Mouse (Mus musculus): ENCODE results near the gene Fam98c. TPM values are rescaled to one million over a fixed set of nuclear protein-coding genes. Genes with fewer than 3 reads are reported as not detected.
"Not testable (repeated sequence)": the region's sequence is repeated elsewhere in the genome, so short reads cannot be mapped to it uniquely, and the experiment has no call there.

The Fam98c gene
- total RNA-seq (2021) = 10 to 100 TPM; 10.2 to 11.5 TPM
- long read RNA-seq, experiment 1, transcript Fam98c-202 (7 exons, 1,359 nt) = minor isoform, 6 of 33 reads
- long read RNA-seq, experiment 1, transcript Fam98c-209 (8 exons, 1,293 nt) = major isoform, 13 of 33 reads
- long read RNA-seq, experiment 1, transcript Fam98c-206 (7 exons, 2,169 nt) = minor isoform, 5 of 33 reads
- long read RNA-seq, experiment 1, partial matches to known transcripts = 5 of 33 reads
- long read RNA-seq, experiment 1, other reads (novel, unspliced or antisense) = 4 of 33 reads
- long read RNA-seq, experiment 2, transcript Fam98c-209 (8 exons, 1,293 nt) = major isoform, 12 of 25 reads
- long read RNA-seq, experiment 2, partial matches to known transcripts = 4 of 25 reads
- long read RNA-seq, experiment 2, other reads (novel, unspliced or antisense) = 5 of 25 reads

DNA sequence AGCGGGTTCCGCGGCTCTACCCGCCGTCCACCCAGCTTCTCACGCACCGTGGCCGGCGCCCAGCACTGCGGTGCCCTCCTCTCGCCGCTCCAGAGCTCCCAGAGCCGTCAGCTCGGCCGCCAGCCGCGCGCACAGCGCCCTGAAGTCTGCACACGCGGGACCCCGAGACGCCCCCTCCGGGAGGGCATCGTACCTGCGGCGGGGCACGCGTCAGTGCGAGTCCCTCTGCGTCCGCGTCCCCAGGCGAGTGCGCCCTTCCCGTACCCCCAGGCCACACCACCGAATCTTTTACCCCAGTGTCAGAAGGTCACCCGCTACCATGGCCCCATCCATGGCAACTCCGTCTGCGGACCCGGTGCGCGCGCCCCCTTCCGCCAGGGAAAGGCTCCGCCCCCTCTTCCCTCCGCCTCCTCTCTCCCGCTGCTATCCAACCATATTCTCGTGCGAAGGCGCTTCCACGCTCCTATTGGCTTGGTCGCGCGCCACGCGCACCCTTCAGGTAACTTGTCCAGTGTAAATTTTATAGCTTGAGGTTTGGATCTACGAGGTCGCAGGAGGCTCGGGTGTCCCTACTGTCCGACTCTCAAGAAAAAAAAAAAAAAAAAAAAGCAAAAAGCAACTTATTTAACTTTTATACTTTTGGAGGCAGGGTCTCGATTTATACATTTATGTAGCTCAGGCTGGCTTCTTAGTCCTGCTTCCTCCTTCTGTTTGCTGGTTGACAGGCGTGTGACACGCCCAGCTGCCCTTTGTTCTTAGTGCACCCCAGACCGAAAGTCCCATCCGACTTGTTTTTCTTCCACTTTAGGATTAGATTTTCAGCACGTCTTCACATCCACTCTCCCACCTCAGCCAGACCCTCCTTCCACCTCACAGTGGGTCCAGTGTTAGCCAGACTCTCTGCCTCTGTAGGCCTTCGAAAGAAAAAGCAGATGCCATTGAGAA is at the start of gene Fam98c:
Gene Fam98c (minus strand): TSS at position 397 of the 945 bp plus-strand sequence.
- TF ChIP-seq CTCF (IDR thresholded peaks at IDR 0.05) = peak; percentile 48
- H3K27ac ChIP-seq = peak within 1 kb of the TSS; percentile 97
- H3K4me3 ChIP-seq = peak within 1 kb of the TSS; percentile 93
- peak; percentile 90 for DNase-seq
- intact Hi-C loops (cut with DNase I) = no loop called here

DNA sequence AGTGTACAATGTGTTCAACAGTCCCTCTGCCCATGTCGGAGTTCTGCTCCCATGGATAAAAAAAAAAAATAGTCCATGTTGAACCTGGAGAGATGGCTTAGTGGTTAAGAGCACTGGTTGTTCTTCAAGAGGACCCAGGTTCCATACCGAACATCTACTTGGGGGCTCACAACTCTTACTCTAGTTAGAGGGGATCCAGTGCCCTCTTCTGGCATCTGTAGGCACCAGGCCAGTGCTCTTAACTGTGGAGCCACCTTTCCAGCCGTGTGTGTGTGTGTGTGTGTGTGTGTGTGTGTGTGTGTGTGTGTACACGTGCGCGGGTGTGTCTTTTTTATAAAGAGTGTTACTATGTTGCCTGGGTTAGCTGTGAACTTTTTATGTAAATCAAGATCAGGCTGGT is 46.5 kb upstream of the Fam98c start:
- Histone ChIP-seq H3K4me3 (no peak overlapping the region), H3K27ac (no peak overlapping the region)
- intact Hi-C loops (cut with DNase I) = no loop called here
- DNase-seq = no peak
- no peak for TF ChIP-seq CTCF (IDR thresholded peaks at IDR 0.05)

DNA sequence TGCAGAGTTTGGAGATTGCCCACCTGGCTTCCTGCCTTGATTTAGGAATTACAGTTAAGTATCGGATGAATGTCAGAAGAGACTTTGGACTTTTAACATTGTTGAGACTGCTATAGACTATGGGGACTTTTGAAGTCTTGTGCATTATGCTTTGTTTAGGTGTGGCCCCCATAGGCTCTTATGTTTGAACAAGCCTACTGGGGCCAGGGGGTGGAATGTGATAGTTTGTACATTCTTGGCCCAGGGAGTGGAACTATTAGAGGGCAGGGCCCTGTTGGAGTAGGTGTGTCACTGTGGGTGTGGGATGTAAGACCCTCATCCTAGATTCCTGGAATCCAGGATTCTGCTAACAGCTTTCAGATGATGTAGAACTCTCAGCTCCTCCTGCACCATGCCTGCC is 38.2 kb upstream of the Fam98c start:
- H3K27ac ChIP-seq; intact Hi-C loops (cut with DNase I); H3K4me3 ChIP-seq; DNase-seq: not testable (repeated sequence)

DNA sequence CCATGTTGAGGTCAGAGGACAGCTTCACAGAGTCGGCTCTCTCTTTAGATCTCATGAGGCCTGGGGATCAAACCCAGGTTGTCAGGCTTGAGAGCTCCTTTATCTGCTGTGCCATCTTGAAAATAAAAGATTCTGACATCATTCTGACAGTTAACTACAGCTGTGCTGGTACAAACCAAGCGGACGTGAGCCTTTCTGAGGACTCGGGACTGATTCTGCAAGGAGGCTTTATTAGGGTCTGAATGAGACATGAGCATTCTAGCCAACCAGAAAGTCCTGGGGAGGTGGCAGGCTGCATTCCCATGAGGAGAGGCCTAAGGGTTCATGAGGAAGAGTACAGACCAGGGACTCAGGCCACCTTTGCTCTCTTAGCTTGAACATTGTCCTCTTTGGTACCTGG is 25.3 kb upstream of the Fam98c start:
- not testable (repeated sequence) for H3K27ac ChIP-seq, H3K4me3 ChIP-seq, DNase-seq
- intact Hi-C loops (cut with DNase I) = loop anchor here (2.0 kb wide), 1 partner anchor 53 kb away; no protein-coding TSS in a partner anchor

DNA sequence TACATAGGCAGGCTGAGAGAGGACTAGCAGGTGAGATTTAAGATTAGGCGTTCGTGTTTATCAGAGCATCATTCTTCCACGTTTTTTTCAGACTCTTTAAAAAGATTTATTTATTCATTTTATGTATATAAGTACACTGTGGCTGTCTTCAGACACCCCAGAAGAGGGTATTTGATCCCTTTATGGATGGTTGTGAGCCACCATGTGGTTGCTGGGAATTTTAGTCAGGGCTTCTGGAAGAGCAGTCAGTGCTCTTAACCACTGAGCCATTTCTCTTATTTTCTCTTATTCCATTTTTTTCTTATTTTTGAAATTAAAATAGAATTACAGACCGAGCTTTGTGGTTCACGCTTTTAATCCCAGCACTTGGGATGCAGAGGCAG is 24.8 kb upstream of the Fam98c start:
- Histone ChIP-seq H3K27ac (peak overlapping the region; percentile 96), H3K4me3 (peak overlapping the region; percentile 74)
- TF ChIP-seq CTCF (IDR thresholded peaks at IDR 0.05) = no peak
- no peak for DNase-seq
- intact Hi-C loops (cut with DNase I) = loop anchor here (2.0 kb wide), 1 partner anchor 54 kb away; no protein-coding TSS in a partner anchor

DNA sequence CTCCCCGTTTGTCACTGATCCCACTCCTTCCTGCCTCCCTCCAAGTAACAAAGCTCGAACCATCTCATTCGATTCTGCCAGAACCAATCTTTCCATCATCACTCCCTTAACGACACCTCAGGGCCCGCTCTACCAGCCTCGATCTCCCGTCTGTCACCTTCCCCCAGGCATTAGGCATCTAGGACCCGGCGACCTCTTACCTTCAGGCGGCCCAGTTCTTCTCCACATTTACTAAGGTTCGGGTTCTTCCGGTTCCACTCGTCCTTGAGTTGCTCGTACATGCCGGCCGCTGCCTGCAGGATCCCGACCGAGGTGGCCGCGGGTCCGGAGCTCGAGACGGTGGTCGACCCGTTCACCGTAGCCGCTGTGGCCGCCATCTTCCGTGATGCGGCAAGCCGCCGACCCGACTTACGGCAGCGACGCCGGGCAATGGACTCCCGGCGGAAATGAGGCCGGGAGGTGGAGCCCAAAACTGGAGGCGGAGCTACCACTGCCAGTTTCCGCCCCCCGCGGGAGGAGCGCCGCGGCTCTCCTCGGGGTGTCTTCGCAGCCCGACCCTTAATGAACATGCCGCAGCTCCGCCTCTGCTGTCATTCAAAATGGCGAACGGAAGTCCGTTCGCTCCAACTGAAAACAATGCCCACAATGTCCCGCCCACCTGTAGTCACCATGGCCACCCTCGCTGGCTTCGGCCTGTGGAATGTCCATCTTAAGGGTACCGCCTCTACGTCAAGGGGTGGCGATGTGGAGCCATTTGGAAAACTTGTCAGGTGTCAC is 24.2 kb upstream of the Fam98c start, which contains the start of gene Psmd8:
Gene Psmd8 (minus strand): TSS at position 625 of the 777 bp plus-strand sequence.
- peak; percentile 72 for TF ChIP-seq CTCF (IDR thresholded peaks at IDR 0.05)

DNA sequence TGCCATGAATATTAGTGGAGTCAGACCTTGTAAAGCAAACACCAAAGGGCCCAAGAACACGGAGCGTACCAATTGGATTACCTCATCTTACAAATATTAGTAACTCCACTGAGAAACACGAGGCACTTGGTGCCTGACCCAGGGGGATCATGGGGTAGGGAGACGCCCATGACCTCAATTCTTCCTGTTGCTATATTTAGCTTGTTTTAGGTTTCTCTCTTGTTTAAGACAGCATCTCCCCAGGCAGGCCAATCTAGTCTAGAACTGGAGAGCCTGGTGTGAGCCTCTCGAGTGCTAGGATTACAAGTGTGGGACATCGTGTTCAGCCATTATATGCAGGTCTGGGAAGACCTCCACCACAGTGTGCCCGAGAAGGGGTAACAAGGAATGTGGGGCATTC is 23.3 kb upstream of the Fam98c start:
- intact Hi-C loops (cut with DNase I) = loop anchor here (2.0 to 10.0 kb wide), 3 partner anchors 55 to 415 kb away; partner anchors contain the start of genes Dpf1, Nfkbib, Ryr1 and Sirt2
- no peak for TF ChIP-seq CTCF (IDR thresholded peaks at IDR 0.05)
- peak overlapping the region; percentile 96 for H3K27ac ChIP-seq
- DNase-seq = peak; percentile 47
- H3K4me3 ChIP-seq = peak overlapping the region; percentile 74

More for the DNA sequence above, 24.2 kb upstream of the Fam98c start, which contains the start of gene Psmd8:
- Histone ChIP-seq H3K4me3 (peak within 1 kb of the TSS; percentile 74), H3K27ac (peak within 1 kb of the TSS; percentile 96)
- intact Hi-C loops (cut with DNase I) = loop anchor here (2.0 kb wide), 1 partner anchor 55 kb away; no protein-coding TSS in a partner anchor
- peak; percentile 98 for DNase-seq

DNA sequence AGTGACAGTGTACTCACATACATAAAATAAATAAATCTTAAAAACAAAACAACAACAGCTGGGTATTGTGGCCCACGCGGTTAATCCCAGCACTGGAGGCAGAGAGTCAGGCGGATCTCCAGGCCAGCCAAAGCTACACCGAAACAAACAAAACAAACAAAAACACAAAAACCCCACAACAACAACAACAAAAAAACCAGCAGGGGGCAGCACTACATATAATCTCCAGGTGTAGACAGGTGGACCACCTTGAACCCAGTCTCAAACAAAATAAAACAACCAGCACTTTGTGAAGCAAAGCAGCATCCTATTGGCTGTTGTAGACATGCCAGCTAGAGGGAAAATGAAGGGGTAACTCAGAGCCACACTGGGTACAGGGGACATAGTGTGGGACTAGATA is 22.1 kb upstream of the Fam98c start:
- H3K27ac ChIP-seq = peak overlapping the region; percentile 96
- peak overlapping the region; percentile 74 for H3K4me3 ChIP-seq
- intact Hi-C loops (cut with DNase I) = loop anchor here (2.0 to 10.0 kb wide), 3 partner anchors 53 to 413 kb away; partner anchors contain the start of genes Dpf1, Nfkbib, Ryr1 and Sirt2
- DNase-seq = no peak
- peak; percentile 40 for TF ChIP-seq CTCF (IDR thresholded peaks at IDR 0.05)

DNA sequence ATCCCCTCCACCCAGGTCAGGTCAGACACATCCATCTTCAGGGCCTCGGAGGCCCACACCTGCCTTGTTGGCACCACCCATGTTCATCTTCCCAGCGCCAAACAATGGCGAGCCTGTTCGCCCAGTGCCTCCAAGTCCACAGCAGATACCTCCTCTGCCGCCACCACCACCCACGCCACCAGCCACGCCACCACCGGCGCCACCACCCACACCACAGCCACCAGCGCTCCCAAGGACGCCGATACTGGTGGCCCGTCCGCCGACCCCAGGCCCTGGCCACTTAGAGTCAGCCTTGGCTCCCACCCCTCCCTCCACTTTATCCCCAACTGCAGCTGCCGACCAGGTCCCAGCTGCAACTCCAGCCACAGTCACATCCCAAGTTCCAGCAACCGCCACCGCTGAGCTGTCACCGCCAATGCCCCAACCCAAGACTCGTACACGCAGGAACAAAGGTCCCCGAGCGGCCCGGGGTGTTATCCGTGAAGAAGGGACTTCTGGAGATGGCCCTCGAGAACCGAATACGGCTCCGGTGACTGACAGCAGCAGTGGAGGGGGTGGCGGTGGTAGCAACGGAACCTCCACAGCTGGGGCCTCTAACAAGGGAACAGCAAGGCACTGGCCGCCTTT is 16.5 kb upstream of the Fam98c start:
- intact Hi-C loops (cut with DNase I) = loop anchor here (5.0 to 10.0 kb wide), 2 partner anchors 408 to 1680 kb away; partner anchors contain the start of genes Nfkbib and Sirt2
- no peak for TF ChIP-seq CTCF (IDR thresholded peaks at IDR 0.05)
- Histone ChIP-seq H3K27ac (no peak overlapping the region), H3K4me3 (no peak overlapping the region)
- peak; percentile 38 for DNase-seq

DNA sequence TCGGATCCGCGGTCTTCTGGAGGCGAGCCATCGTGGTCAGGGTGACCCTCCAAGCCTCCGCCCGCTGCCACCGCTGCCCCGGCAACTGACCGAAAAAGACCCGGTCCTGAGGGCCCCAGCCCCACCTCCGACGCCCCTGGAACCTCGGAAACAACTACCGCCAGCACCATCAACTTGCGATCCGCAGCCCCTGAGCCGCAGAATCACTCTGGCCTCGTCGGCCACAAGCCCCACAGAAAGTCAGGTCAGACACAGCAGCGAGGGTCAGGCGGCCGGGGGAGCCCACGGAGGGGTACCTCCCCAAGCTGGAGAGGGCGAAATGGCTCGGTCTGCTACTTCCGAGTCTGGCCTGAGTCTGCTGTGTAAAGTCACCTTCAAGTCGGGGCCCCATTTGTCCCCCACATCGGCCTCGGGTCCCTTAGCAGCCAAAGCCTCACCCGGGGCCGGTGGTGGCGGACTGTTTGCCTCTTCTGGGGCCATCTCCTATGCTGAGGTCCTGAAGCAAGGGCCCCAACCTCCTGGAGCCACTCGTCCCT is 15.6 kb upstream of the Fam98c start:
- peak overlapping the region; percentile 12; the same call in 1 of the 2 replicates for H3K27ac ChIP-seq
- DNase-seq = peak; percentile 51
- peak overlapping the region; percentile 89 for H3K4me3 ChIP-seq
- no peak for TF ChIP-seq CTCF (IDR thresholded peaks at IDR 0.05)
- intact Hi-C loops (cut with DNase I) = loop anchor here (5.0 to 10.0 kb wide), 2 partner anchors 407 to 1679 kb away; partner anchors contain the start of genes Nfkbib and Sirt2
